Mouse (Mus musculus): ENCODE results near the gene Fam102a. TPM values are rescaled to one million over a fixed set of nuclear protein-coding genes. Genes with fewer than 3 reads are reported as not detected.

The Fam102a gene
- polyA plus RNA-seq, 1 experiment from 2014 or later, result 14.0 TPM

GRCm38 (mm10) chr2:32610610-32611229, 75.6 kb downstream of the Fam102a start:
- no peaks in the 10 kb centered on the region for H3K9me3 ChIP-seq (replicated peaks)
- peaks cover 47% of the 10 kb centered on the region for H3K4me1 ChIP-seq
- H3K27me3 ChIP-seq (ENCODE audit: low read depth, poor library complexity, severe bottlenecking), result no peaks in the 10 kb centered on the region
- H3K27ac ChIP-seq, result peak overlapping the region; percentile 57; the same call in 1 of the 2 replicates
- 22% methylated on average over 23 of the region's 23 CpGs for WGBS
- DNase-seq (ENCODE audit: low spot score), result no peak
- H3K4me3 ChIP-seq, result peak overlapping the region; percentile 46
- peaks cover 30% of the 10 kb centered on the region for H3K36me3 ChIP-seq

- DNase-seq (ENCODE audit: low spot score), result no peak
- Histone ChIP-seq H3K27ac (no peak overlapping the region), H3K4me1 (peaks cover 38% of the 10 kb centered on the region), H3K4me3 (no peak overlapping the region), H3K9me3 (replicated peaks) (no peaks in the 10 kb centered on the region), H3K27me3 (ENCODE audit: low read depth, poor library complexity, severe bottlenecking) (no peaks in the 10 kb centered on the region), H3K36me3 (peaks cover 40% of the 10 kb centered on the region)
- WGBS, result 62% methylated on average over 26 of the region's 26 CpGs
Measured at GRCm38 (mm10) chr2:32612274-32612673, 77.1 kb downstream of the Fam102a start.

DNA sequence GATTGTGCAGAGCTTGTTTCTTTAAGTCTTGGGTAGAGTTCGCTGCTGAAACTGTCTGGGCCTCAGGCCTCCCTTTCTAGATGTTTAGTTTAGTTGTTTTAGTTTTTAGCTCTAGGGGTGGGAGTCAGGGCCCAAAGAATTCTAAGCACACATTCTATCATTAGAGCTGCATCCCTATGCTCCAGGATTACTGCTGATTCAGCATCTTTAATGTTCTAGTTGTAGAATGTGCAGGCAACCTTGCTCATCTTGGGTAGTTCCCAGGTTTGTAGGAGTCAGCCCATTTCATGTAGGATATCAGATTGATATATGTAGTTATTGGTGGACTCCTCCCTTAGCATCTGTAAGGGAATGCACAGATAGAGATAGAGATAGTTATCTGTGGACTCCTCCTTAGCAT, 82.0 kb downstream of the Fam102a start:
- H3K4me1 ChIP-seq, result peaks cover 41% of the 10 kb centered on the region
- H3K36me3 ChIP-seq, result peaks cover 64% of the 10 kb centered on the region
- no peaks in the 10 kb centered on the region for H3K9me3 ChIP-seq (replicated peaks)
- H3K27me3 ChIP-seq (ENCODE audit: low read depth, poor library complexity, severe bottlenecking), result no peaks in the 10 kb centered on the region
- 100% methylated on average over 1 of the region's 1 CpGs for WGBS
- no peak overlapping the region for H3K27ac ChIP-seq
- no peak overlapping the region for H3K4me3 ChIP-seq
- no peak for DNase-seq (ENCODE audit: low spot score)

- no peak overlapping the region for H3K4me3 ChIP-seq
- no peak overlapping the region for H3K27ac ChIP-seq
- peaks cover 59% of the 10 kb centered on the region for H3K36me3 ChIP-seq
- 94% methylated on average over 4 of the region's 4 CpGs for WGBS
- no peaks in the 10 kb centered on the region for H3K27me3 ChIP-seq (ENCODE audit: low read depth, poor library complexity, severe bottlenecking)
- no peaks in the 10 kb centered on the region for H3K9me3 ChIP-seq (replicated peaks)
- peaks cover 41% of the 10 kb centered on the region for H3K4me1 ChIP-seq
- DNase-seq (ENCODE audit: low spot score), result no peak
Measured at GRCm38 (mm10) chr2:32617601-32618000, 82.5 kb downstream of the Fam102a start.

DNA sequence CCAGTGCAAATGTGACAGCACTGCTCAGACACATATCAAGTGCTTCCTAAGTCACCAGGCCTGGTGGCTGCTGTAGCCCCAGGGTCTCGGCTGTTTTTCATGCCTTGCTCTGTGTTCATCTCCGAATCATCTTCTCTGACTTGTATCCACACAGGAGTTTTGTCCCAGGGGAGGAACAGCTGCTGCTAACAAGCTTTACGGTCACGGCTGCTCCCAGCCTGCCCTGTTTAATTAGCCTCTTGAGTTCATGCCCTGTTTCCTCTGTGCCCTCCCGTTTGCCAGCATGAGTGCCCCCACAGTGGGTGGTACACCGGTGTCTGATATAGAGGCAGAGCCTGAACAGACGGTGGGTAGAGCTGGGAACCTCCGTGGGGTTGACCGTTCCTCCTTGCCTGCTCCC, 82.9 kb downstream of the Fam102a start:
- peaks cover 41% of the 10 kb centered on the region for H3K4me1 ChIP-seq
- H3K9me3 ChIP-seq (replicated peaks), result no peaks in the 10 kb centered on the region
- peak overlapping the region; percentile 87 for H3K27ac ChIP-seq
- H3K4me3 ChIP-seq, result no peak overlapping the region
- H3K36me3 ChIP-seq, result peaks cover 55% of the 10 kb centered on the region
- H3K27me3 ChIP-seq (ENCODE audit: low read depth, poor library complexity, severe bottlenecking), result no peaks in the 10 kb centered on the region
- WGBS, result 90% methylated on average over 9 of the region's 9 CpGs
- no peak for DNase-seq (ENCODE audit: low spot score)

Other genes with a start within 250 kb of the Fam102a start
- gene Golga2, start 247.9 kb upstream of the Fam102a start, polyA plus RNA-seq (2016; fragmentation: Nextera tagmentation; extraction: Ambion mirVana), result 20.4 and 25.0 TPM in 2 replicates
- 440 and 446 TPM in 2 replicates for gene Swi5, start 247.3 kb upstream of the Fam102a start, polyA plus RNA-seq (2016; fragmentation: Nextera tagmentation; extraction: Ambion mirVana)
- gene Ciz1, start 183.0 kb upstream of the Fam102a start, polyA plus RNA-seq (2016; fragmentation: Nextera tagmentation; extraction: Ambion mirVana), result 61.3 and 74.8 TPM in 2 replicates
- 27.1 and 33.6 TPM in 2 replicates for gene Dnm1, start 182.0 kb upstream of the Fam102a start, polyA plus RNA-seq (2016; fragmentation: Nextera tagmentation; extraction: Ambion mirVana)
- 36.3 and 37.0 TPM in 2 replicates for gene 1110008P14Rik, start 153.4 kb upstream of the Fam102a start, polyA plus RNA-seq (2016; fragmentation: Nextera tagmentation; extraction: Ambion mirVana)
- gene Lcn2, start 147.1 kb upstream of the Fam102a start, polyA plus RNA-seq (2016; fragmentation: Nextera tagmentation; extraction: Ambion mirVana), result not detected in 2 replicates
- gene Ptges2, start 139.4 kb upstream of the Fam102a start, polyA plus RNA-seq (2016; fragmentation: Nextera tagmentation; extraction: Ambion mirVana), result 32.7 and 37.0 TPM in 2 replicates
- gene Naif1, start 84.9 kb upstream of the Fam102a start, polyA plus RNA-seq (2016; fragmentation: Nextera tagmentation; extraction: Ambion mirVana), result 5.9 and 7.3 TPM in 2 replicates
- gene Slc25a25, start 83.9 kb upstream of the Fam102a start, polyA plus RNA-seq (2016; fragmentation: Nextera tagmentation; extraction: Ambion mirVana), result 30.8 and 33.0 TPM in 2 replicates
- gene Dpm2, start 35.5 kb downstream of the Fam102a start, polyA plus RNA-seq (2016; fragmentation: Nextera tagmentation; extraction: Ambion mirVana), result 104 and 109 TPM in 2 replicates
- gene Pip5kl1, start 39.5 kb downstream of the Fam102a start, polyA plus RNA-seq (2016; fragmentation: Nextera tagmentation; extraction: Ambion mirVana), result 1.0 and 2.7 TPM in 2 replicates
- gene 9430097D07Rik, start 40.4 kb downstream of the Fam102a start, polyA plus RNA-seq (2016; fragmentation: Nextera tagmentation; extraction: Ambion mirVana), result 0.24 TPM in 1 of 2 replicates, not detected in the other
- gene St6galnac4, start 51.8 kb downstream of the Fam102a start, polyA plus RNA-seq (2016; fragmentation: Nextera tagmentation; extraction: Ambion mirVana), result 26.0 and 26.1 TPM in 2 replicates
- 11.8 and 16.7 TPM in 2 replicates for gene St6galnac6, start 64.4 kb downstream of the Fam102a start, polyA plus RNA-seq (2016; fragmentation: Nextera tagmentation; extraction: Ambion mirVana)
- gene Ak1, start 86.4 kb downstream of the Fam102a start, polyA plus RNA-seq (2016; fragmentation: Nextera tagmentation; extraction: Ambion mirVana), result 21.6 and 35.7 TPM in 2 replicates
- 27.9 and 28.5 TPM in 2 replicates for gene Eng, start 111.3 kb downstream of the Fam102a start, polyA plus RNA-seq (2016; fragmentation: Nextera tagmentation; extraction: Ambion mirVana)
- gene Fpgs, start 168.8 kb downstream of the Fam102a start, polyA plus RNA-seq (2016; fragmentation: Nextera tagmentation; extraction: Ambion mirVana), result 31.6 and 35.4 TPM in 2 replicates
- 156 and 160 TPM in 2 replicates for gene Cdk9, start 177.7 kb downstream of the Fam102a start, polyA plus RNA-seq (2016; fragmentation: Nextera tagmentation; extraction: Ambion mirVana)
- 16.2 and 20.9 TPM in 2 replicates for gene Sh2d3c, start 185.7 kb downstream of the Fam102a start, polyA plus RNA-seq (2016; fragmentation: Nextera tagmentation; extraction: Ambion mirVana)
- 0.14 TPM in 1 of 2 replicates, not detected in the other for gene 6330409D20Rik, start 205.7 kb downstream of the Fam102a start, polyA plus RNA-seq (2016; fragmentation: Nextera tagmentation; extraction: Ambion mirVana)
- gene Tor2a, start 221.9 kb downstream of the Fam102a start, polyA plus RNA-seq (2016; fragmentation: Nextera tagmentation; extraction: Ambion mirVana), result 52.9 and 61.1 TPM in 2 replicates
- gene Ttc16, start 240.3 kb downstream of the Fam102a start, polyA plus RNA-seq (2016; fragmentation: Nextera tagmentation; extraction: Ambion mirVana), result 0.23 and 0.38 TPM in 2 replicates
- gene Ptrh1, start 240.5 kb downstream of the Fam102a start, polyA plus RNA-seq (2016; fragmentation: Nextera tagmentation; extraction: Ambion mirVana), result 5.3 and 5.6 TPM in 2 replicates
- 0.26 and 1.3 TPM in 2 replicates for gene Cfap157, start 249.1 kb downstream of the Fam102a start, polyA plus RNA-seq (2016; fragmentation: Nextera tagmentation; extraction: Ambion mirVana)